Mouse (Mus musculus): ENCODE data around the gene Zfp980. TPM values are rescaled to one million over a fixed set of nuclear protein-coding genes. Genes with fewer than 3 reads are reported as not detected.

Gene Zfp980
- polyA plus RNA-seq, 1 experiment from 2014 or later = not detected

Other genes starting within 250 kb of the Zfp980 start
- gene Zfp990, start 159.9 kb upstream of the Zfp980 start, polyA plus RNA-seq (2016; fragmentation: Nextera tagmentation; extraction: Ambion mirVana) = not detected in 2 replicates
- gene Gm13212, start 85.5 kb upstream of the Zfp980 start, polyA plus RNA-seq (2016; fragmentation: Nextera tagmentation; extraction: Ambion mirVana) = 0.17 and 0.38 TPM in 2 replicates
- not detected in 2 replicates for gene Zfp986, start 198.1 kb downstream of the Zfp980 start, polyA plus RNA-seq (2016; fragmentation: Nextera tagmentation; extraction: Ambion mirVana)